Mouse (Mus musculus) gastrocnemius, postnatal 25 days (tissue): Measurements from ENCODE around the gene Cks1b. TPM values are rescaled to one million over a fixed set of nuclear protein-coding genes. Genes with fewer than 3 reads are reported as not detected.

Experiments used
- DNase-seq: peaks from one replicate; pipeline ENCODE4 v3.0.0; 2022
- total RNA-seq, 2 experiments: library from RNA; stranded (reverse); gene quantifications; 1 replicate in 1 of 2; 2 replicates in 1 of 2; pipeline ENCODE4 v1.2.3; 2021

Cks1b gene
- total RNA-seq, 2 experiments from 2014 or later = 3.1 to 3.4 TPM

GRCm38 (mm10) chr3:89382033-89382882 is 35.9 kb downstream of the Cks1b start:
- no peak for DNase-seq

- DNase-seq = no peak
Observed at GRCm38 (mm10) chr3:89381233-89381632, 37.0 kb downstream of the Cks1b start.

GRCm38 (mm10) chr3:89380711-89381110 is 37.5 kb downstream of the Cks1b start:
- no peak for DNase-seq

- DNase-seq = no peak
Observed at GRCm38 (mm10) chr3:89380291-89380690, 37.9 kb downstream of the Cks1b start.

GRCm38 (mm10) chr3:89379388-89380131 is 38.6 kb downstream of the Cks1b start:
- no peak for DNase-seq

GRCm38 (mm10) chr3:89378394-89379067 is 39.7 kb downstream of the Cks1b start:
- DNase-seq = peak; percentile 87

DNA sequence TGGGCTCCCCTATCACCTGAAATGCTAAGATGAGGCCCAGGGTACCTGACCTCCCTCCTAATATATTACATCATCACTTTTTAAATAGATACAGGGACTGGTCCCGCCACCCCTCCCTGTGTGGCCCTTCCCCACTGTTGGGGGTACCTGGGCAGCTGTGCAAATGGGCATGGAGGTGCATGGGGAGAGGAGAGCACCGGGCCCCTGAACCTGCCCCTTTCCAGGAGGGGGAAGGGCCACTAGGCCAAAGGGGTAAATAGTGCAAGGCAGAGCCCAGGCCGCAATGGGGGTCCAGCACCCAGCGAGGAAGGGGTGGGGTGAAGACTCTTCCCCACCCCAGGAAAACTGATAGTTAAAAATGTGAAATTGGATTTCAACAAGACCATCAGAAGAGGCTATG is 40.4 kb downstream of the Cks1b start:
- DNase-seq = no peak

GRCm38 (mm10) chr3:89373581-89374231 is 44.5 kb downstream of the Cks1b start:
- no peak for DNase-seq

GRCm38 (mm10) chr3:89367338-89367737 is 50.8 kb downstream of the Cks1b start:
- DNase-seq = no peak

GRCm38 (mm10) chr3:89365486-89366414 is 52.4 kb downstream of the Cks1b start:
- DNase-seq = no peak

Other genes starting within 250 kb of the Cks1b start
- 10 to 100 TPM; 33.2 to 38.2 TPM for gene Scamp3, start 240.9 kb downstream of the Cks1b start, total RNA-seq
- gene Fam189b, start 235.2 kb downstream of the Cks1b start, total RNA-seq = 10 to 100 TPM; 13.4 to 16.4 TPM
- gene Gba, start 215.5 kb downstream of the Cks1b start, total RNA-seq = 10 to 100 TPM; 14.6 to 23.6 TPM
- gene Thbs3, start 203.2 kb downstream of the Cks1b start, total RNA-seq = 10 to 100 TPM; 11.0 to 11.8 TPM
- gene Mtx1, start 191.3 kb downstream of the Cks1b start, total RNA-seq = 10 to 100 TPM; 42.2 to 47.6 TPM
- under 1 TPM; 0.38 to 0.51 TPM for gene Muc1, start 189.3 kb downstream of the Cks1b start, total RNA-seq
- gene Krtcap2, start 172.4 kb downstream of the Cks1b start, total RNA-seq = 10 to 100 TPM; 66.6 to 78.8 TPM
- gene Trim46, start 172.1 kb downstream of the Cks1b start, total RNA-seq = under 1 TPM; 0.28 to 0.38 TPM
- 10 to 100 TPM; 24.7 to 28.8 TPM for gene Dpm3, start 159.0 kb downstream of the Cks1b start, total RNA-seq
- gene Slc50a1, start 147.8 kb downstream of the Cks1b start, total RNA-seq = 10 to 100 TPM in 1 of 2 experiments, 1 to 10 TPM in 1; 8.2 to 11.4 TPM
- gene Efna1, start 137.2 kb downstream of the Cks1b start, total RNA-seq = 10 to 100 TPM; 10.2 to 12.8 TPM
- not detected for gene Efna3, start 95.4 kb downstream of the Cks1b start, total RNA-seq
- gene Efna4, start 80.4 kb downstream of the Cks1b start, total RNA-seq = under 1 TPM in 1 of 2 experiments, not detected in 1; 0.38 TPM
- 10 to 100 TPM; 21.9 to 24.6 TPM for gene Adam15, start 68.4 kb downstream of the Cks1b start, total RNA-seq
- gene Dcst2, start 56.4 kb downstream of the Cks1b start, total RNA-seq = not detected
- gene Dcst1, start 53.1 kb downstream of the Cks1b start, total RNA-seq = not detected
- 10 to 100 TPM; 23.0 to 23.7 TPM for gene Zbtb7b, start 23.6 kb downstream of the Cks1b start, total RNA-seq
- gene Lenep, start 15.6 kb downstream of the Cks1b start, total RNA-seq = 1 to 10 TPM in 1 of 2 experiments, not detected in 1; 1.2 TPM
- 10 to 100 TPM; 43.3 to 44.5 TPM for gene Flad1, start 6.5 kb downstream of the Cks1b start, total RNA-seq
- gene Shc1, start 60 bp upstream of the Cks1b start, total RNA-seq = 10 to 100 TPM; 21.1 to 23.8 TPM
- gene Pygo2, start 11.8 kb upstream of the Cks1b start, total RNA-seq = 10 to 100 TPM in 1 of 2 experiments, 1 to 10 TPM in 1; 9.2 to 11.1 TPM
- 100 to 1,000 TPM; 179 to 196 TPM for gene Pbxip1, start 18.3 kb upstream of the Cks1b start, total RNA-seq
- 1 to 10 TPM; 5.3 to 7.4 TPM for gene Pmvk, start 36.2 kb upstream of the Cks1b start, total RNA-seq
- gene Kcnn3, start 101.8 kb upstream of the Cks1b start, total RNA-seq = 1 to 10 TPM; 2.5 to 5.8 TPM